Mouse (Mus musculus) megakaryocyte-erythroid progenitor cell, adult 5-6 weeks (primary cell): Measurements from ENCODE around the gene Tas2r114. TPM values are rescaled to one million over a fixed set of nuclear protein-coding genes. Genes with fewer than 3 reads are reported as not detected.

Experiments used
- ATAC-seq: replicated peaks from 2 replicates; pipeline ENCODE4 v1.8.0; 2016; ENCODE audit warnings: mild to moderate bottlenecking, inconsistent platforms; ENCODE audit not compliant: severe bottlenecking, poor library complexity, low FRiP score, low TSS enrichment
- total RNA-seq, 2 experiments: library from RNA; stranded (forward) in 1 of 2; stranded (reverse) in 1 of 2; fragments of 200-1000, 215-1000 nt in 1 of 2; fragments of >200 nt in 1 of 2; fragmentation: Nextera tagmentation in 1 of 2; gene quantifications; 2 replicates each; pipeline ENCODE4 v1.2.3; 2014 to 2017

Tas2r114 gene
- total RNA-seq (2014; fragmentation: Nextera tagmentation) (not detected in 2 replicates), total RNA-seq (2017) (not detected in 2 replicates)

GRCm38 (mm10) chr6:131689963-131690362, at the start of gene Tas2r114:
Gene Tas2r114 (minus strand): TSS chr6:131690063.
- no peak for ATAC-seq

- peak; percentile 59; the same call in 1 of the 2 replicates for ATAC-seq
These were observed 22.9 kb upstream of the Tas2r114 start for GRCm38 (mm10) chr6:131712803-131713202.

- ATAC-seq: no peak
These were observed 2.5 kb downstream of the Tas2r114 start, which contains the start of gene Tas2r105 for GRCm38 (mm10) chr6:131687395-131687794. Gene Tas2r105 (minus strand): TSS chr6:131687495.

- no peak for ATAC-seq
These were observed 4.2 kb downstream of the Tas2r114 start, which contains the start of gene Tas2r104 for GRCm38 (mm10) chr6:131685644-131686043. Gene Tas2r104 (minus strand): TSS chr6:131685744.

- no peak for ATAC-seq
These were observed 11.1 kb downstream of the Tas2r114 start, which contains the start of gene Tas2r106 for GRCm38 (mm10) chr6:131678786-131679185. Gene Tas2r106 (minus strand): TSS chr6:131678886.

GRCm38 (mm10) chr6:131660049-131660448, 29.8 kb downstream of the Tas2r114 start, which contains the start of gene Tas2r107:
Gene Tas2r107 (minus strand): TSS chr6:131660149.
- ATAC-seq: no peak

Other genes starting within 250 kb of the Tas2r114 start
- not detected in 2 replicates for gene 5430401F13Rik, start 203.7 kb downstream of the Tas2r114 start, total RNA-seq (2014; fragmentation: Nextera tagmentation)
- not detected in 2 replicates for gene 5430401F13Rik, start 203.7 kb downstream of the Tas2r114 start, total RNA-seq (2017)
- not detected in 2 replicates for gene Gm6619, start 203.7 kb downstream of the Tas2r114 start, total RNA-seq (2014; fragmentation: Nextera tagmentation)
- not detected in 2 replicates for gene Gm6619, start 203.7 kb downstream of the Tas2r114 start, total RNA-seq (2017)
- not detected in 2 replicates for gene Tas2r130, start 59.2 kb downstream of the Tas2r114 start, total RNA-seq (2014; fragmentation: Nextera tagmentation)
- not detected in 2 replicates for gene Tas2r130, start 59.2 kb downstream of the Tas2r114 start, total RNA-seq (2017)
- not detected in 2 replicates for gene Tas2r107, start 29.9 kb downstream of the Tas2r114 start, total RNA-seq (2014; fragmentation: Nextera tagmentation)
- gene Tas2r107, start 29.9 kb downstream of the Tas2r114 start, total RNA-seq (2017): not detected in 2 replicates
- gene Tas2r106, start 11.2 kb downstream of the Tas2r114 start, total RNA-seq (2014; fragmentation: Nextera tagmentation): not detected in 2 replicates
- gene Tas2r106, start 11.2 kb downstream of the Tas2r114 start, total RNA-seq (2017): not detected in 2 replicates
- gene Tas2r104, start 4.3 kb downstream of the Tas2r114 start, total RNA-seq (2014; fragmentation: Nextera tagmentation): not detected in 2 replicates
- gene Tas2r104, start 4.3 kb downstream of the Tas2r114 start, total RNA-seq (2017): not detected in 2 replicates
- not detected in 2 replicates for gene Tas2r105, start 2.6 kb downstream of the Tas2r114 start, total RNA-seq (2014; fragmentation: Nextera tagmentation)
- not detected in 2 replicates for gene Tas2r105, start 2.6 kb downstream of the Tas2r114 start, total RNA-seq (2017)